Mouse (Mus musculus): ENCODE results near the gene Ikzf3. TPM values are rescaled to one million over a fixed set of nuclear protein-coding genes. Genes with fewer than 3 reads are reported as not detected.
A peak's percentile ranks its signal among the peaks of the same experiment; 100 is the strongest.

The Ikzf3 gene
- polyA plus RNA-seq, 1 experiment: not detected

- Histone ChIP-seq H3K27ac (ENCODE audit: insufficient read depth, low read depth, low read length) (no peak overlapping the region), H3K4me3 (ENCODE audit: insufficient read depth, low read length) (peak overlapping the region; percentile 64), H3K4me1 (ENCODE audit: control insufficient read depth, insufficient read depth, low read length) (peaks cover 3% of the 10 kb centered on the region; the same call in 1 of the 2 replicates)
- TF ChIP-seq CTCF (IDR thresholded peaks at IDR 0.05; ENCODE audit: low read depth, low read length): no peak; the same call in 1 of the 2 replicates
These were observed 88.3 kb downstream of the Ikzf3 start for GRCm38 (mm10) chr11:98457367-98458120.

GRCm38 (mm10) chr11:98456945-98457344 is 88.9 kb downstream of the Ikzf3 start:
- Histone ChIP-seq H3K27ac (ENCODE audit: insufficient read depth, low read depth, low read length) (no peak overlapping the region), H3K4me1 (ENCODE audit: control insufficient read depth, insufficient read depth, low read length) (peaks cover 3% of the 10 kb centered on the region; the same call in 1 of the 2 replicates), H3K4me3 (ENCODE audit: insufficient read depth, low read length) (peak overlapping the region; percentile 64)
- TF ChIP-seq POLR2A (IDR thresholded peaks at IDR 0.05; ENCODE audit: borderline replicate concordance, low read depth, low read length): no peak
- no peak for TF ChIP-seq CTCF (IDR thresholded peaks at IDR 0.05; ENCODE audit: low read depth, low read length)

GRCm38 (mm10) chr11:98456545-98456944 is 89.3 kb downstream of the Ikzf3 start:
- Histone ChIP-seq H3K4me1 (ENCODE audit: control insufficient read depth, insufficient read depth, low read length) (peaks cover 3% of the 10 kb centered on the region; the same call in 1 of the 2 replicates), H3K27ac (ENCODE audit: insufficient read depth, low read depth, low read length) (no peak overlapping the region), H3K4me3 (ENCODE audit: insufficient read depth, low read length) (no peak overlapping the region)
- TF ChIP-seq CTCF (IDR thresholded peaks at IDR 0.05; ENCODE audit: low read depth, low read length) (no peak), POLR2A (IDR thresholded peaks at IDR 0.05; ENCODE audit: borderline replicate concordance, low read depth, low read length) (no peak)

GRCm38 (mm10) chr11:98455484-98455883 is 90.3 kb downstream of the Ikzf3 start:
- H3K4me3 ChIP-seq (ENCODE audit: insufficient read depth, low read length): no peak overlapping the region
- H3K27ac ChIP-seq (ENCODE audit: insufficient read depth, low read depth, low read length): no peak overlapping the region
- H3K4me1 ChIP-seq (ENCODE audit: control insufficient read depth, insufficient read depth, low read length): peaks cover 3% of the 10 kb centered on the region; the same call in 1 of the 2 replicates
- TF ChIP-seq POLR2A (IDR thresholded peaks at IDR 0.05; ENCODE audit: borderline replicate concordance, low read depth, low read length) (no peak), CTCF (IDR thresholded peaks at IDR 0.05; ENCODE audit: low read depth, low read length) (0 out of 2 replicates have a peak, but pooled peaks have one; percentile 5)

- TF ChIP-seq CTCF (IDR thresholded peaks at IDR 0.05; ENCODE audit: low read depth, low read length): no peak
- TF ChIP-seq POLR2A (IDR thresholded peaks at IDR 0.05; ENCODE audit: borderline replicate concordance, low read depth, low read length): no peak
- Histone ChIP-seq H3K27ac (ENCODE audit: insufficient read depth, low read depth, low read length) (no peak overlapping the region), H3K4me1 (ENCODE audit: control insufficient read depth, insufficient read depth, low read length) (no peaks in the 10 kb centered on the region), H3K4me3 (ENCODE audit: insufficient read depth, low read length) (no peak overlapping the region)
These were observed 95.7 kb downstream of the Ikzf3 start for GRCm38 (mm10) chr11:98449921-98450771.

- Histone ChIP-seq H3K4me1 (ENCODE audit: control insufficient read depth, insufficient read depth, low read length) (no peaks in the 10 kb centered on the region), H3K27ac (ENCODE audit: insufficient read depth, low read depth, low read length) (no peak overlapping the region), H3K4me3 (ENCODE audit: insufficient read depth, low read length) (no peak overlapping the region)
- TF ChIP-seq CTCF (IDR thresholded peaks at IDR 0.05; ENCODE audit: low read depth, low read length) (no peak), POLR2A (IDR thresholded peaks at IDR 0.05; ENCODE audit: borderline replicate concordance, low read depth, low read length) (no peak)
These were observed 96.4 kb downstream of the Ikzf3 start for GRCm38 (mm10) chr11:98449419-98449818.

- Histone ChIP-seq H3K27ac (ENCODE audit: insufficient read depth, low read depth, low read length) (no peak overlapping the region), H3K4me1 (ENCODE audit: control insufficient read depth, insufficient read depth, low read length) (no peaks in the 10 kb centered on the region), H3K4me3 (ENCODE audit: insufficient read depth, low read length) (no peak overlapping the region)
- no peak for TF ChIP-seq CTCF (IDR thresholded peaks at IDR 0.05; ENCODE audit: low read depth, low read length)
- TF ChIP-seq POLR2A (IDR thresholded peaks at IDR 0.05; ENCODE audit: borderline replicate concordance, low read depth, low read length): no peak
These were observed 97.5 kb downstream of the Ikzf3 start for GRCm38 (mm10) chr11:98448191-98448790.

- H3K4me3 ChIP-seq (ENCODE audit: insufficient read depth, low read length): no peak overlapping the region
- no peak overlapping the region for H3K27ac ChIP-seq (ENCODE audit: insufficient read depth, low read depth, low read length)
- TF ChIP-seq CTCF (IDR thresholded peaks at IDR 0.05; ENCODE audit: low read depth, low read length) (no peak), POLR2A (IDR thresholded peaks at IDR 0.05; ENCODE audit: borderline replicate concordance, low read depth, low read length) (no peak)
- no peaks in the 10 kb centered on the region for H3K4me1 ChIP-seq (ENCODE audit: control insufficient read depth, insufficient read depth, low read length)
These were observed 98.4 kb downstream of the Ikzf3 start for GRCm38 (mm10) chr11:98447475-98447834.

- Histone ChIP-seq H3K27ac (ENCODE audit: insufficient read depth, low read depth, low read length) (no peak overlapping the region), H3K4me3 (ENCODE audit: insufficient read depth, low read length) (no peak overlapping the region), H3K4me1 (ENCODE audit: control insufficient read depth, insufficient read depth, low read length) (no peaks in the 10 kb centered on the region)
- no peak for TF ChIP-seq POLR2A (IDR thresholded peaks at IDR 0.05; ENCODE audit: borderline replicate concordance, low read depth, low read length)
- TF ChIP-seq CTCF (IDR thresholded peaks at IDR 0.05; ENCODE audit: low read depth, low read length): no peak
These were observed 99.0 kb downstream of the Ikzf3 start for GRCm38 (mm10) chr11:98446562-98447474.
